Mouse (Mus musculus) ES-E14 (cell line): Measurements from ENCODE around the gene Utrn. TPM values are rescaled to one million over a fixed set of nuclear protein-coding genes. Genes with fewer than 3 reads are reported as not detected.
A peak's percentile ranks its signal among the peaks of the same experiment; 100 is the strongest.

ENCODE experiments used
- DNase-seq: peaks from one replicate; pipeline ENCODE4 v3.0.0-alpha.2; 2013; ENCODE audit warnings: low read depth, low spot score
- H3K27ac ChIP-seq: 2 replicates; pipeline ENCODE4 v1.5.1; 2012; ENCODE audit warnings: low read depth, mild to moderate bottlenecking, low read length, moderate library complexity, mixed read lengths; ENCODE audit not compliant: poor library complexity, insufficient read depth, severe bottlenecking
- H3K36me3 ChIP-seq: 2 replicates; pipeline ENCODE4 v1.6.1; 2012; ENCODE audit warnings: mild to moderate bottlenecking, low read length, moderate library complexity, mixed read lengths; ENCODE audit not compliant: control insufficient read depth, poor library complexity, insufficient read depth, severe bottlenecking
- H3K4me1 ChIP-seq, 2 experiments: fragments of 150-350 bp in 1 of 2; sonication (generic) in 1 of 2; 2 replicates each; pipeline ENCODE4 v1.6.1; 2012; ENCODE audit warnings: low read length in 2 of 2, mild to moderate bottlenecking in 1 of 2, mixed read lengths in 1 of 2; ENCODE audit not compliant: control insufficient read depth in 2 of 2, insufficient read depth in 2 of 2, poor library complexity in 1 of 2
- H3K4me3 ChIP-seq, 2 experiments: fragments of 150-350 bp in 1 of 2; sonication (generic) in 1 of 2; 2 replicates each; pipeline ENCODE4 v1.5.1; 2012; ENCODE audit warnings: low read length in 2 of 2, low read depth in 1 of 2, mild to moderate bottlenecking in 1 of 2, mixed read lengths in 1 of 2; ENCODE audit not compliant: insufficient read depth in 1 of 2, poor library complexity in 1 of 2, severe bottlenecking in 1 of 2
- H3K9ac ChIP-seq: 2 replicates; pipeline ENCODE4 v1.6.1; 2012; ENCODE audit warnings: low read depth, mild to moderate bottlenecking, low read length, mixed read lengths; ENCODE audit not compliant: poor library complexity, insufficient read depth, severe bottlenecking
- H3K9me3 ChIP-seq: fragments of 150-350 bp; sonication (generic); 2 replicates; pipeline ENCODE4 v1.6.1; 2012; ENCODE audit warnings: low read depth, mild to moderate bottlenecking, low read length; ENCODE audit not compliant: control insufficient read depth, insufficient read depth
- CHD2 ChIP-seq: IDR thresholded peaks from 2 replicates; pipeline ENCODE4 v1.6.1; 2014; ENCODE audit warnings: mild to moderate bottlenecking, low read depth, low read length, inconsistent platforms
- HCFC1 ChIP-seq: IDR thresholded peaks from 2 replicates; pipeline ENCODE4 v1.6.1; 2012; ENCODE audit warnings: low read length, inconsistent platforms, borderline replicate concordance; ENCODE audit not compliant: insufficient read depth
- MAFK ChIP-seq: IDR thresholded peaks from 2 replicates; pipeline ENCODE4 v1.6.1; 2014; ENCODE audit warnings: mild to moderate bottlenecking, low read depth, low read length, inconsistent platforms; ENCODE audit not compliant: insufficient read depth
- ZC3H11A ChIP-seq: IDR thresholded peaks from 2 replicates; pipeline ENCODE4 v1.6.1; 2012; ENCODE audit warnings: low read depth, mild to moderate bottlenecking, inconsistent platforms, low read length, borderline replicate concordance
- ZNF384 ChIP-seq: IDR thresholded peaks from 2 replicates; pipeline ENCODE4 v1.6.1; 2012; ENCODE audit warnings: low read depth, low read length, inconsistent platforms
- in situ Hi-C, 2 experiments: fragments of 600-800 bp; cut with MboI; formaldehyde crosslinking; loops; one replicate each; pipeline ENCODE4 v1.15.1; 2025; ENCODE audit warnings: low sequenced_read_pairs in 2 of 2, inconsistent platforms in 1 of 2; ENCODE audit not compliant: unreplicated experiment in 2 of 2
- total RNA-seq: library from RNA; depleted of rRNA; stranded (reverse); fragments of 300-350 nt; gene quantifications from 2 replicates; pipeline ENCODE4 v1.2.3, GENCODE M21; 2012

Utrn gene
- total RNA-seq, 1 experiment: 66.9 TPM

DNA sequence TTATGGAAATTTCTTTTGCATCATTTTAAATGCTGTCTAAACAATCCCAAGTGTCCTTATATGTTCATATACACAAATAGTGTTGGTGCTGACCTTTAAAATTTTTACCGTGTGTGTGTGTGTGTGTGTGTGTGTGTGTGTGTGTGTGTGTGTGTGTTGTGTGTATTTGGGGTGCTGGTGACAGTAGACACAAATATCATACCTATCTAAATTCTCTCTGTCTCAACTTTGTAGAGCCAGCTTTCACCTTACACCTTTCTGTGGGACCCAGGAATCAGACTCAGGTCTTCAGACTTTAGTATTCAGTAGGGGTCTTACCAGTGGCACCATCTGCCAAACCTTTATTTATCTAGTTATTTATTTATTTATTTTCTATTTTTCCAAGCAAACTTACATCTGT is 681 bp upstream of the Utrn start:
- no peak overlapping the region for H3K27ac ChIP-seq
- no peaks in the 10 kb centered on the region for H3K36me3 ChIP-seq
- H3K9ac ChIP-seq: no peak overlapping the region
- H3K4me3 ChIP-seq: peak overlapping the region in 1 of 2 experiments; percentile 88; a peak in 2 of 4 replicates
- in situ Hi-C loops: no loop called here
- H3K9me3 ChIP-seq: no peaks in the 10 kb centered on the region
- no peak for DNase-seq
- TF ChIP-seq CHD2 (no peak), MAFK (no peak), ZC3H11A (no peak), HCFC1 (no peak), ZNF384 (no peak)
- peaks cover 0 to 8% of the 10 kb centered on the region in 2 experiments; a peak in 1 of 4 replicates for H3K4me1 ChIP-seq

- H3K4me1 ChIP-seq: peaks cover 0 to 8% of the 10 kb centered on the region in 2 experiments; a peak in 1 of 4 replicates
- peak overlapping the region; percentile 91 for H3K9ac ChIP-seq
- peak overlapping the region; percentile 88 to 95 for H3K4me3 ChIP-seq
- peak overlapping the region; percentile 84 for H3K27ac ChIP-seq
- H3K9me3 ChIP-seq: no peaks in the 10 kb centered on the region
- DNase-seq: peak; percentile 64
- TF ChIP-seq HCFC1: peak; percentile 14; the same call in 1 of the 2 replicates
- TF ChIP-seq ZC3H11A: no peak
- H3K36me3 ChIP-seq: no peaks in the 10 kb centered on the region
- in situ Hi-C loops: no loop called here
Observed at GRCm38 (mm10) chr10:12868189-12869028, 756 bp downstream of the Utrn start.

GRCm38 (mm10) chr10:12867733-12868188 is 1.4 kb downstream of the Utrn start:
- Histone ChIP-seq H3K4me3 (peak overlapping the region; percentile 88 to 95), H3K9ac (peak overlapping the region; percentile 91), H3K36me3 (no peaks in the 10 kb centered on the region), H3K4me1 (peaks cover 0 to 8% of the 10 kb centered on the region in 2 experiments; a peak in 1 of 4 replicates), H3K9me3 (no peaks in the 10 kb centered on the region), H3K27ac (no peak overlapping the region)
- no peak for DNase-seq
- TF ChIP-seq HCFC1 (no peak), MAFK (no peak), CHD2 (no peak), ZNF384 (no peak), ZC3H11A (no peak)
- in situ Hi-C loops: no loop called here

DNA sequence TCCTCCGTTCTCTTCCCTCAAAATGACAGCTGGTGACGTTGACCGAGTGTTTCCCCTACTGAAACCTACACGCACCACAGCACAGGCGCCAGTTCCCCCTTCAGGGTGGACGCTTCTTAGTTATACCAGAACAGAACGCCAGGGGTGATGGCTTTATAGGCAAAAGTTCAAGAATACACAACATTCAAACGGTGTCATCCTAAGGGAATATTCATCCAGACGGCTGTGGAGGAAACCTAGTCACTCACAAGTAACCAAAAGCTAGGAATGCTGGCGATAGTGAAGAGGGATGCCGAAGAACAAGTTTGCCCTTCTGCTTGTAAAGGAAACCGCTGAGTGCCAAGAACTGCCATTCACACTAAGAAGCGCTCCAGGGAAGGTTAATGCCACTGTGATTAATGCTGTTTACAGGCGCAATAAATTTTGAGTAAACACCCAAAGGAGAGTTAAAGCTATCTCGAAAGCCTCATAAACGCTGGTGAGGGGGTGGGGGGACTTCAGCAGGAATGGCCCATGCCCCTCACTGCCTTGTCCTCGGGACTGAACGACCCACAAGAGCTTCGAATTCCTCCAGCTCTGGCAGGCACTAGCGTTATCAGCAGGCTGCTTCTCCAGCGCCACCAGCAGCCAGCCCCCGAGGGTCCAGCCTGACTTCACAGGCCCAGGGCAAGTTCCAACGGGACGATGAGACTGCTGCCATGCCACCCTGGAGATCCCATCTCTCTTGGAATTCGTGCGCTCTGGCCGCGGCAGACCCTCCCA is 2.0 kb downstream of the Utrn start:
- Histone ChIP-seq H3K4me3 (peak overlapping the region; percentile 88 to 95), H3K9ac (peak overlapping the region; percentile 91), H3K9me3 (no peaks in the 10 kb centered on the region), H3K27ac (no peak overlapping the region), H3K36me3 (no peaks in the 10 kb centered on the region), H3K4me1 (peaks cover 0 to 8% of the 10 kb centered on the region in 2 experiments; a peak in 1 of 4 replicates)
- in situ Hi-C loops: no loop called here
- TF ChIP-seq ZC3H11A: no peak
- no peak for TF ChIP-seq ZNF384
- no peak for TF ChIP-seq HCFC1
- TF ChIP-seq CHD2: no peak
- no peak for TF ChIP-seq MAFK
- no peak for DNase-seq
